Mouse (Mus musculus) heart, adult 2 months (tissue): ENCODE results near the gene Xylt1.

Source experiments
- CTCF ChIP-seq: fragments of 200-600 bp; IDR thresholded peaks from 2 replicates; pipeline ENCODE4 v1.8.1; 2022; ENCODE audit warnings: antibody characterized with exemption, mild to moderate bottlenecking, moderate library complexity
- EP300 ChIP-seq: fragments of 200-500 bp; IDR thresholded peaks from 2 replicates; pipeline ENCODE4 v1.6.1; 2011; ENCODE audit warnings: low read depth, low read length, control low read depth; ENCODE audit not compliant: insufficient read depth

- no peak for TF ChIP-seq CTCF
- no peak for TF ChIP-seq EP300
These were observed 110.7 kb downstream of the Xylt1 start for GRCm38 (mm10) chr7:117491495-117491894.
